Mouse (Mus musculus) limb, embryonic 10.5 days (tissue): ENCODE measurements at regions not wholly inside any gene's neighbourhood (a gene's known extent, or its start where the extent isn't known, plus 50 kb on each side); places are given as distances from the start of the nearest gene placed in this dataset.

ENCODE experiments used
- DNase-seq: peaks from one replicate; pipeline ENCODE4 v3.0.0-alpha.2; 2017; ENCODE audit warnings: low spot score
- H3K27ac ChIP-seq: fragments of 300-500 bp; sonication (generic); 2 replicates; pipeline ENCODE4 v1.5.1; 2016; ENCODE audit warnings: mild to moderate bottlenecking
- H3K27me3 ChIP-seq: fragments of 300-500 bp; sonication (generic); 2 replicates; pipeline ENCODE4 v1.6.1; 2016; ENCODE audit warnings: low read depth, mild to moderate bottlenecking; ENCODE audit not compliant: poor library complexity, severe bottlenecking
- H3K36me3 ChIP-seq: fragments of 300-500 bp; sonication (generic); 2 replicates; pipeline ENCODE4 v1.6.1; 2016; ENCODE audit warnings: mild to moderate bottlenecking, moderate library complexity
- H3K4me1 ChIP-seq: fragments of 300-500 bp; sonication (generic); 2 replicates; pipeline ENCODE4 v1.6.1; 2016
- H3K4me3 ChIP-seq: fragments of 300-500 bp; sonication (generic); 2 replicates; pipeline ENCODE4 v1.5.1; 2016; ENCODE audit warnings: mild to moderate bottlenecking, moderate library complexity
- H3K9me3 ChIP-seq: fragments of 300-500 bp; sonication (generic); replicated peaks from 2 replicates; pipeline ENCODE4 v1.6.1; 2016; ENCODE audit warnings: mild to moderate bottlenecking
- WGBS: fragments of 180-500 bp; shearing (Covaris S2); methylation state at CpG from one replicate; pipeline ENCODE4 v1.1.7; 2016; 5-methylcytosine and 5-hydroxymethylcytosine counted together

- peaks cover 26% of the 10 kb centered on the region for H3K4me1 ChIP-seq
- no peaks in the 10 kb centered on the region for H3K36me3 ChIP-seq
- no peak for DNase-seq
- H3K27me3 ChIP-seq = peaks cover 64% of the 10 kb centered on the region
- WGBS = 89% methylated on average over 3 of the region's 3 CpGs
- no peak overlapping the region for H3K4me3 ChIP-seq
- no peaks in the 10 kb centered on the region for H3K9me3 ChIP-seq
- H3K27ac ChIP-seq = no peak overlapping the region
These were observed 262.4 kb upstream of the Zfp703 start for GRCm38 (mm10) chr8:26714714-26715113.

GRCm38 (mm10) chr8:26718409-26719355, 258.4 kb upstream of the Zfp703 start:
- WGBS = 29% methylated on average over 11 of the region's 11 CpGs
- peaks cover 85% of the 10 kb centered on the region for H3K27me3 ChIP-seq
- H3K36me3 ChIP-seq = no peaks in the 10 kb centered on the region
- H3K27ac ChIP-seq = no peak overlapping the region
- no peak for DNase-seq
- peaks cover 18% of the 10 kb centered on the region for H3K4me1 ChIP-seq
- H3K9me3 ChIP-seq = no peaks in the 10 kb centered on the region
- no peak overlapping the region for H3K4me3 ChIP-seq

- no peaks in the 10 kb centered on the region for H3K36me3 ChIP-seq
- no peak for DNase-seq
- peaks cover 82% of the 10 kb centered on the region for H3K27me3 ChIP-seq
- WGBS = 82% methylated on average over 3 of the region's 3 CpGs
- peaks cover 15% of the 10 kb centered on the region for H3K4me1 ChIP-seq
- no peak overlapping the region for H3K4me3 ChIP-seq
- H3K9me3 ChIP-seq = no peaks in the 10 kb centered on the region
- H3K27ac ChIP-seq = no peak overlapping the region
These were observed 254.4 kb upstream of the Zfp703 start for GRCm38 (mm10) chr8:26722766-26723165.

GRCm38 (mm10) chr8:26724628-26725027, 252.5 kb upstream of the Zfp703 start:
- H3K36me3 ChIP-seq = no peaks in the 10 kb centered on the region
- H3K27me3 ChIP-seq = peaks cover 78% of the 10 kb centered on the region
- no peak overlapping the region for H3K4me3 ChIP-seq
- no peak for DNase-seq
- 84% methylated on average over 5 of the region's 5 CpGs for WGBS
- H3K27ac ChIP-seq = no peak overlapping the region
- no peaks in the 10 kb centered on the region for H3K9me3 ChIP-seq
- H3K4me1 ChIP-seq = no peaks in the 10 kb centered on the region

- Histone ChIP-seq H3K27me3 (peaks cover 71% of the 10 kb centered on the region), H3K9me3 (no peaks in the 10 kb centered on the region), H3K4me1 (no peaks in the 10 kb centered on the region), H3K4me3 (no peak overlapping the region), H3K36me3 (no peaks in the 10 kb centered on the region), H3K27ac (no peak overlapping the region)
- no peak for DNase-seq
- WGBS = 71% methylated on average over 7 of the region's 7 CpGs
These were observed 251.6 kb upstream of the Zfp703 start for GRCm38 (mm10) chr8:26725521-26725920.

GRCm38 (mm10) chr8:26729351-26729750, 247.8 kb upstream of the Zfp703 start:
- DNase-seq = no peak
- Histone ChIP-seq H3K27ac (no peak overlapping the region), H3K4me3 (no peak overlapping the region), H3K9me3 (no peaks in the 10 kb centered on the region), H3K27me3 (peaks cover 35% of the 10 kb centered on the region), H3K36me3 (no peaks in the 10 kb centered on the region), H3K4me1 (no peaks in the 10 kb centered on the region)
- 79% methylated on average over 5 of the region's 5 CpGs for WGBS

GRCm38 (mm10) chr8:26731111-26731510, 246.0 kb upstream of the Zfp703 start:
- peaks cover 22% of the 10 kb centered on the region for H3K27me3 ChIP-seq
- no peak overlapping the region for H3K4me3 ChIP-seq
- 88% methylated on average over 2 of the region's 2 CpGs for WGBS
- H3K9me3 ChIP-seq = no peaks in the 10 kb centered on the region
- no peaks in the 10 kb centered on the region for H3K4me1 ChIP-seq
- no peak for DNase-seq
- H3K36me3 ChIP-seq = no peaks in the 10 kb centered on the region
- no peak overlapping the region for H3K27ac ChIP-seq

- H3K4me3 ChIP-seq = no peak overlapping the region
- H3K36me3 ChIP-seq = no peaks in the 10 kb centered on the region
- WGBS = 83% methylated on average over 3 of the region's 3 CpGs
- peaks cover 52% of the 10 kb centered on the region for H3K27me3 ChIP-seq
- no peak overlapping the region for H3K27ac ChIP-seq
- no peaks in the 10 kb centered on the region for H3K9me3 ChIP-seq
- peaks cover 30% of the 10 kb centered on the region for H3K4me1 ChIP-seq
- no peak for DNase-seq
These were observed 232.7 kb upstream of the Zfp703 start for GRCm38 (mm10) chr8:26744424-26744823.

GRCm38 (mm10) chr8:26746811-26747210, 230.3 kb upstream of the Zfp703 start:
- no peaks in the 10 kb centered on the region for H3K36me3 ChIP-seq
- no peaks in the 10 kb centered on the region for H3K9me3 ChIP-seq
- H3K4me1 ChIP-seq = peaks cover 31% of the 10 kb centered on the region
- no peak overlapping the region for H3K27ac ChIP-seq
- H3K27me3 ChIP-seq = peaks cover 71% of the 10 kb centered on the region
- no peak for DNase-seq
- peak overlapping the region; percentile 26 for H3K4me3 ChIP-seq
- WGBS = 79% methylated on average over 3 of the region's 3 CpGs

- peak; percentile 63 for DNase-seq
- peak overlapping the region; percentile 26 for H3K4me3 ChIP-seq
- 29% methylated on average over 19 of the region's 19 CpGs for WGBS
These were observed 229.7 kb upstream of the Zfp703 start for GRCm38 (mm10) chr8:26747241-26747972.

GRCm38 (mm10) chr8:26748161-26748971, 228.8 kb upstream of the Zfp703 start:
- peak overlapping the region; percentile 50; the same call in 1 of the 2 replicates for H3K27ac ChIP-seq
- H3K4me1 ChIP-seq = peaks cover 31% of the 10 kb centered on the region
- DNase-seq = peak; percentile 56
- no peaks in the 10 kb centered on the region for H3K36me3 ChIP-seq
- H3K27me3 ChIP-seq = peaks cover 66% of the 10 kb centered on the region
- no peaks in the 10 kb centered on the region for H3K9me3 ChIP-seq
- H3K4me3 ChIP-seq = no peak overlapping the region; the same call in 1 of the 2 replicates
- 51% methylated on average over 14 of the region's 14 CpGs for WGBS

More at GRCm38 (mm10) chr8:26747241-26747972, 229.7 kb upstream of the Zfp703 start:
- H3K4me1 ChIP-seq = peaks cover 31% of the 10 kb centered on the region
- H3K36me3 ChIP-seq = no peaks in the 10 kb centered on the region
- H3K27ac ChIP-seq = peak overlapping the region; percentile 50; the same call in 1 of the 2 replicates
- no peaks in the 10 kb centered on the region for H3K9me3 ChIP-seq
- H3K27me3 ChIP-seq = peaks cover 70% of the 10 kb centered on the region

GRCm38 (mm10) chr8:26748972-26749291, 228.2 kb upstream of the Zfp703 start:
- H3K27me3 ChIP-seq = peaks cover 60% of the 10 kb centered on the region
- 88% methylated on average over 1 of the region's 1 CpGs for WGBS
- H3K4me1 ChIP-seq = peaks cover 31% of the 10 kb centered on the region
- H3K36me3 ChIP-seq = no peaks in the 10 kb centered on the region
- DNase-seq = no peak
- no peak overlapping the region for H3K4me3 ChIP-seq
- no peak overlapping the region for H3K27ac ChIP-seq
- no peaks in the 10 kb centered on the region for H3K9me3 ChIP-seq
